Mouse (Mus musculus) hindbrain, embryonic 14.5 days (tissue): ENCODE data around the gene Utrn. TPM values are rescaled to one million over a fixed set of nuclear protein-coding genes. Genes with fewer than 3 reads are reported as not detected.
A peak's percentile ranks its signal among the peaks of the same experiment; 100 is the strongest.

Experiments used
- ATAC-seq: fragments of 200-750 bp; cut with Nextera tagmentation; 2 replicates; pipeline ENCODE4 v1.8.0; 2017; ENCODE audit warnings: moderate number of reproducible peaks, mild to moderate bottlenecking, moderate TSS enrichment, moderate library complexity; ENCODE audit not compliant: low FRiP score
- DNase-seq: peaks from one replicate; pipeline ENCODE4 v3.0.0-alpha.2; 2015; ENCODE audit warnings: low spot score
- H3K27ac ChIP-seq: fragments of 300-500 bp; sonication (generic); 2 replicates; pipeline ENCODE4 v1.5.1; 2014; ENCODE audit warnings: mild to moderate bottlenecking, moderate library complexity
- H3K27me3 ChIP-seq: fragments of 300-500 bp; sonication (generic); 2 replicates; pipeline ENCODE4 v1.6.1; 2014; ENCODE audit warnings: mild to moderate bottlenecking, low read length, mixed read lengths; ENCODE audit not compliant: control insufficient read depth, insufficient read depth
- H3K36me3 ChIP-seq: fragments of 300-500 bp; sonication (generic); replicated peaks from 2 replicates; pipeline ENCODE4 v1.6.1; 2014; ENCODE audit not compliant: control insufficient read depth, insufficient read depth
- H3K4me1 ChIP-seq: fragments of 300-500 bp; sonication (generic); replicated peaks from 2 replicates; pipeline ENCODE4 v1.6.1; 2014; ENCODE audit warnings: antibody characterized with exemption, low read length, mixed read lengths; ENCODE audit not compliant: control insufficient read depth, insufficient read depth
- H3K4me2 ChIP-seq: fragments of 300-500 bp; sonication (generic); replicated peaks from 2 replicates; pipeline ENCODE4 v1.6.1; 2014; ENCODE audit warnings: mild to moderate bottlenecking, moderate library complexity
- H3K4me3 ChIP-seq: fragments of 300-500 bp; sonication (generic); replicated peaks from 2 replicates; pipeline ENCODE4 v1.5.1; 2014; ENCODE audit warnings: mild to moderate bottlenecking, low read length
- H3K9ac ChIP-seq: fragments of 300-500 bp; sonication (generic); 2 replicates; pipeline ENCODE4 v1.6.1; 2014
- H3K9me3 ChIP-seq: fragments of 300-500 bp; sonication (generic); 2 replicates; pipeline ENCODE4 v1.6.1; 2016; ENCODE audit warnings: low read length; ENCODE audit not compliant: control insufficient read depth
- WGBS: fragments of 180-500 bp; shearing (Covaris S2); extraction: QIAGEN DNeasy Blood & Tissue Kit; methylation state at CpG from one replicate; pipeline ENCODE4 v1.1.7; 2014; 5-methylcytosine and 5-hydroxymethylcytosine counted together
- polyA plus RNA-seq: library from polyadenylated mRNA; unstranded; fragments of >200 nt; fragmentation: Nextera tagmentation; extraction: Ambion mirVana; gene quantifications from 2 replicates; pipeline ENCODE4 v1.2.1, GENCODE M21; 2014

Gene Utrn
- polyA plus RNA-seq, 1 experiment from 2014 or later, result 28.2 TPM

DNA sequence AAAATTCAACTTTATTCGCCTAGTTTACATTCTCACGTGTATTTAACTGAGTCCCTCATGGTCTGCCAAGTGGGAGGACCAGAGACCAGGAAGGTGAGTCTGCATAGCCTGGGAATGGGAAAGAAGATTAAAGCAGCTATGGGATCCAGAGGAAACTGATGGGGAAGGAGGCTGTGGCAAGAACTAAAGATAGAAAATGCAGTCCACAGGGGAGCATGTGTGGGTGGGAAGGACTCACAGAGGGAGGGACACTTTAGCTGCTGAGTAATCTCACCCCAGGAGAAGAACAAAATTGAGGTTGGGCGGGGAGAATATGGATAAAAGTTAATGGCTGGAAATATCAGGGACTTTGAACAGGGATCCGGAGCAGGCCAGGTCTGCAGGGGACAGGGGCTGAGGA lies 229.5 kb downstream of the Utrn start:
- Histone ChIP-seq H3K4me1 (no peaks in the 10 kb centered on the region), H3K9ac (no peak overlapping the region), H3K27me3 (no peaks in the 10 kb centered on the region), H3K4me3 (no peak overlapping the region), H3K9me3 (no peaks in the 10 kb centered on the region), H3K4me2 (no peak overlapping the region), H3K36me3 (no peaks in the 10 kb centered on the region), H3K27ac (no peak overlapping the region)
- ATAC-seq, result no peak
- no peak for DNase-seq
- WGBS, result 88% methylated on average over 4 of the region's 4 CpGs

GRCm38 (mm10) chr10:12633965-12634364 lies 235.2 kb downstream of the Utrn start:
- ATAC-seq, result no peak
- Histone ChIP-seq H3K4me1 (no peaks in the 10 kb centered on the region), H3K9me3 (no peaks in the 10 kb centered on the region), H3K4me3 (no peak overlapping the region), H3K27ac (no peak overlapping the region), H3K27me3 (no peaks in the 10 kb centered on the region), H3K9ac (no peak overlapping the region), H3K4me2 (no peak overlapping the region), H3K36me3 (no peaks in the 10 kb centered on the region)
- 98% methylated on average over 4 of the region's 4 CpGs for WGBS
- DNase-seq, result no peak

GRCm38 (mm10) chr10:12630933-12631332 lies 238.2 kb downstream of the Utrn start:
- Histone ChIP-seq H3K27me3 (no peaks in the 10 kb centered on the region), H3K4me2 (no peak overlapping the region), H3K9me3 (no peaks in the 10 kb centered on the region), H3K4me1 (no peaks in the 10 kb centered on the region), H3K4me3 (no peak overlapping the region), H3K27ac (no peak overlapping the region), H3K36me3 (no peaks in the 10 kb centered on the region), H3K9ac (no peak overlapping the region)
- DNase-seq, result no peak
- 90% methylated on average over 5 of the region's 5 CpGs for WGBS
- no peak for ATAC-seq

DNA sequence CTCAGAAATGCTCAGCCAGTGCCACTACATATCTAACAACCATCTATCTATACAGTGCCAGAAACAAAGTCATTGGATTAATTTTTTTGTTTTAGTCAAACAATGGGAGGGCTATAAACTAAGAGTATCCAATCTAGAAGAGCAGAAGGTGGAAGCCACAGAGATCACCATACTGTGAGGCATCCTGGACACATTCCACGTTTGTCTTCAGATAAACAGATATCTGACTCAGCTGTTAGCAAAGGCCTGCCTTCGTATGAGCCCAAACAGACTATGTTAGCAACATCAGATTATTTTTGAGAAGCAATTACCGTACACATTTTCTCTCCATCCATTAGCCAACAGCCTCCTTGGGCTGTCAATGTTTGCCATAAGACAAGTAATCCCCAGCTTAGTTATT lies 250.8 kb downstream of the Utrn start:
- no peak for DNase-seq
- no peak for ATAC-seq
- Histone ChIP-seq H3K4me3 (no peak overlapping the region), H3K4me1 (no peaks in the 10 kb centered on the region), H3K27me3 (no peaks in the 10 kb centered on the region), H3K9me3 (no peaks in the 10 kb centered on the region), H3K4me2 (no peak overlapping the region), H3K36me3 (no peaks in the 10 kb centered on the region), H3K27ac (no peak overlapping the region), H3K9ac (no peak overlapping the region)
- 76% methylated on average over 3 of the region's 3 CpGs for WGBS

- H3K27ac ChIP-seq, result no peak overlapping the region
- H3K4me3 ChIP-seq, result no peak overlapping the region
- no peaks in the 10 kb centered on the region for H3K36me3 ChIP-seq
- H3K9me3 ChIP-seq, result no peaks in the 10 kb centered on the region
- ATAC-seq (no peak), DNase-seq (peak; percentile 38)
- no peak overlapping the region for H3K9ac ChIP-seq
- no peaks in the 10 kb centered on the region for H3K27me3 ChIP-seq
- 47% methylated on average over 3 of the region's 3 CpGs for WGBS
- H3K4me2 ChIP-seq, result no peak overlapping the region
- no peaks in the 10 kb centered on the region for H3K4me1 ChIP-seq
These were observed 253.4 kb downstream of the Utrn start for GRCm38 (mm10) chr10:12615723-12616122.

DNA sequence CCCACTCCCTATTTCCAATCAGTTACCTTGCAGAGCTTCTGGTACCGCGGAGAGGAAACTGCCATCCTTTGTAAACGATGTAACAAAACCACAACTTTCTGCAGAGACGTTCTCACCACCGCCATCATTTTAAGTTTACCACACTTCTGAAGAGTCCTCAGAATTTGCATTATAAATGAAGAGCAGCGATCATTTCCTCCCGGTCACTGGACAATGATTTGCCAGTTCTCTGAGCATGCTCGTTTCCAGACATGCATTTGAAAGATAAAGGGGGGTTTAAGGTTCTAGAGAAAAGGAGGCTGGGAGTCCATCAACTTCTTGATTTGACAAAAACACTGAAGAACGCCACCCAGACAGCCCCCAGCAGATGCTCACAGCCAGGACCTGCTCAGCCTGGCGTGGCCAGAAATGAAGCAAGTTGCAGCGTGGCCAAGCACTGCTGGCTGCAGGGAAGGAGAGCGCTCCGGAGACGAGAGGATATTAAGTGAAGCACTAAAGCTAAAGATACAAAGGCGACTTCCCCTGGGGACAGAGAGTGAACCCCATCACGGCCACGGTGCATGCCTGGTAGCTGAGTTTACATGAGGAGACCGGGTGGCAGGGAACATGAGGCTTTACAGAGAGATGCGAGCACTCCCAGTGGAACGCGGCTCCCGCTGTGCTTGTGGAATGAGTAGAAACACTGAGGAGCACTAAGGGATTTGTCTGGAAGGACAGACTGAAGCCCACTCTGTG lies 254.5 kb downstream of the Utrn start:
- DNase-seq (peak; percentile 60), ATAC-seq (peak; percentile 77)
- WGBS, result 4% methylated on average over 22 of the region's 22 CpGs
- no peaks in the 10 kb centered on the region for H3K27me3 ChIP-seq
- H3K27ac ChIP-seq, result peak overlapping the region; percentile 72
- peak overlapping the region; percentile 77 for H3K9ac ChIP-seq
- no peaks in the 10 kb centered on the region for H3K9me3 ChIP-seq
- H3K4me1 ChIP-seq, result no peaks in the 10 kb centered on the region
- peak overlapping the region; percentile 76 for H3K4me2 ChIP-seq
- no peaks in the 10 kb centered on the region for H3K36me3 ChIP-seq
- H3K4me3 ChIP-seq, result peak overlapping the region; percentile 47

DNA sequence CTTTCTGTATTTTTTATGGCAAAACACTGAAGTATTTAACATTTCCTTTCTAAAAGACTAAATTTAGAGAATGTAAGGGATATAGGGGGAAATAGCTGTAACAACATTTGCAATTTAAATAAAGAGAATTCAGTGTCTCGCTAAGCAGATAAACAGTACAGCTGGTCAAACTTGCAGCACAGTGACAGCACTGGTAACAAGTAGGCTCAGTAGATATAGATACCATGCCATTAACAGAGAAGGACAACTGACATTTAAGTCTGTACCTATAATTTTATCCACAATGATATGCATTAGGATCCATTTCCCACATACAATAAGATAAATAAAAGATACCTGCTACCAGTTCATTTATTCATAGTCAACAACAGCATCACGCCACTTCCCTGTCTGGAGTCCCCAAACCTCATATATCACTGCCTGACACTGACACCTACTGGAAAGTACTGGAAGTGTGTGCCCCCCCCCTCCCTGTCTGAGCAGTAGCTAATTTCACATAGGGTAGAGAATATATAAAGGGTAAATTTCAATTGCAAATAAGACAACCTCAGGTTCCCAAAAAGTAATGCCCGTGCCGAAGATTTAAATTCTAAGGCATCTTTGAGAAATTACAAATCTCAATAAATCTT lies 256.8 kb downstream of the Utrn start:
- H3K27me3 ChIP-seq, result no peaks in the 10 kb centered on the region
- no peaks in the 10 kb centered on the region for H3K36me3 ChIP-seq
- no peaks in the 10 kb centered on the region for H3K9me3 ChIP-seq
- H3K4me1 ChIP-seq, result no peaks in the 10 kb centered on the region
- 25% methylated on average over 4 of the region's 4 CpGs for WGBS
- peak overlapping the region; percentile 28; the same call in 1 of the 2 replicates for H3K9ac ChIP-seq
- H3K27ac ChIP-seq, result no peak overlapping the region
- peak overlapping the region; percentile 76 for H3K4me2 ChIP-seq
- ATAC-seq (peak; percentile 88), DNase-seq (peak; percentile 84)
- peak overlapping the region; percentile 23 for H3K4me3 ChIP-seq

DNA sequence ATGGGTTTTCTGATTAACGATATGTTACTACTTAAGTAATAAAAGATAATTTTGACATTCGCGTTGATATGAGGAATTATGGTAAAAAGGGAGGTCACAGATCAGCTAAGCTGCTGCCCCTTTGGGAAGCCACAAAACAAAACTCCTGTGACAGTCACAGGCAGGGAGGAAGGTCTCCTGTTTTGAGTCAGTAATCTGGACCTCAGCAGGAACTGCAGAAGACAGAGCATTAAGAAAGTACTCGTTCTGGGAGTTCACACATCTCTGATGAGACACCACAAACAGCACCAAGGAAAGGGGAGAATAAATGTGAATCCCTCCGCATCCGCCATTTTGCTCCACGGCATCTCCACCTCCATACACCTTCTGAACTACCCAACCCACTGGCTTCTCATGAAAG lies 259.3 kb downstream of the Utrn start:
- WGBS, result 78% methylated on average over 7 of the region's 7 CpGs

DNA sequence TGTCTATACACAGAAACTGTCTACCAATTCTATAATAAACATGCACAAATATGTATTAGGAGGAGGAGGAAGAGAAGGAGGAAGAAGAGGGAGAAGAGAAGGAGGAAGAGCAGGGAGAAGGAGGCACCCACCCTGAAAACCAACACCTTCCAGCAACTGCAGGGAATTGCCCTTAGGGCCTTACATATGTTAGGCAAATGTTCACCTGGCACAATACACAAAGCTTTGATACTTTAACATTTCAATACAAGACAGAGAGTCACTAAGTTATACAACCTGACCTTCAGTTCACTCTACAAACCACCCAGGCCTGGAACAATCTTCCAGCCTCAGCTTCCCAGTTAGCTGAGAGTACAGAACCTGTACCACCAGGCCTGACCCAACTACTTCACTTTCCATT lies 260.5 kb downstream of the Utrn start:
- Histone ChIP-seq H3K36me3 (no peaks in the 10 kb centered on the region), H3K4me3 (no peak overlapping the region), H3K27ac (no peak overlapping the region), H3K27me3 (no peaks in the 10 kb centered on the region), H3K4me2 (no peak overlapping the region), H3K4me1 (no peaks in the 10 kb centered on the region), H3K9ac (no peak overlapping the region), H3K9me3 (no peaks in the 10 kb centered on the region)
- DNase-seq, result no peak
- ATAC-seq, result no peak

More for the DNA sequence above, 259.3 kb downstream of the Utrn start:
- H3K9me3 ChIP-seq, result no peaks in the 10 kb centered on the region
- no peaks in the 10 kb centered on the region for H3K27me3 ChIP-seq
- H3K4me3 ChIP-seq, result no peak overlapping the region
- no peaks in the 10 kb centered on the region for H3K4me1 ChIP-seq
- no peaks in the 10 kb centered on the region for H3K36me3 ChIP-seq
- ATAC-seq, result no peak
- no peak overlapping the region for H3K9ac ChIP-seq
- no peak overlapping the region for H3K27ac ChIP-seq
- no peak for DNase-seq
- no peak overlapping the region for H3K4me2 ChIP-seq
